Mouse (Mus musculus): ENCODE measurements at regions not wholly inside any gene's neighbourhood (a gene's known extent, or its start where the extent isn't known, plus 50 kb on each side); places are given as distances from the start of the nearest gene placed in this dataset.

DNA sequence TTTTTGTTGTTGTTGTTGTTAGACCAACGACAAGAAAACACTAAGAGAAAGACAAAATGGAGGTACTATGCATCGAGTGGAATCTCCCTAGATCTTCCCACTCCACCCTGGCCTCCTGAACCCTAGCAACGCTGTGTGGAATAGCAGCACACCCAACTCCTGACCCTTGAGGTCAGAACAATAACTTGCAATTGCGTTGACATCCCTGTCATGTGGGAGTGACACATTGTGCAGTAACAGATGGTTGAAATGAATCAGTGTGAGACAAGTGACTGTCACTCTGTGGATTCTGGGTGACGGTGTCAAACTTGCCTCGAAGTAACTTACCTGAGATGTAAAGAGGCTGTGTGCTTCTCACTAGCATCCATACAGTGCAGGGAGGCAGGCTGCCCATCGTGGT, 167.1 kb upstream of the Kiz start:
- TF ChIP-seq CTCF (IDR thresholded peaks at IDR 0.05; ENCODE audit: extremely low read depth, insufficient read depth, low read length) (no peak), POLR2A (IDR thresholded peaks at IDR 0.05; ENCODE audit: extremely low read depth, insufficient read depth, low read length) (no peak)
